Mouse (Mus musculus): Measurements from ENCODE around the gene Inhba. TPM values are rescaled to one million over a fixed set of nuclear protein-coding genes. Genes with fewer than 3 reads are reported as not detected.

Gene Inhba
- polyA plus RNA-seq (2015; fragmentation: Nextera tagmentation; extraction: Ambion mirVana): 2.3 and 2.6 TPM in 2 replicates

GRCm38 (mm10) chr13:16011372-16012242, at the start of gene Inhba:
Gene Inhba, plus strand, starts transcription at chr13:16011851.

All from spleen, postnatal 0 days (tissue).